Mouse (Mus musculus): ENCODE data around the gene Myo9b. TPM values are rescaled to one million over a fixed set of nuclear protein-coding genes. Genes with fewer than 3 reads are reported as not detected.
"Not testable (repeated sequence)": the region's sequence is repeated elsewhere in the genome, so short reads cannot be mapped to it uniquely, and the experiment has no call there.

Myo9b gene
- polyA plus RNA-seq, 1 experiment from 2014 or later: 11.6 TPM

- Histone ChIP-seq H3K27ac (ENCODE audit: low read length) (no peak overlapping the region), H3K36me3 (ENCODE audit: control insufficient read depth, insufficient read depth, low read length) (peaks cover 13% of the 10 kb centered on the region), H3K4me1 (ENCODE audit: control insufficient read depth, insufficient read depth, low read length) (no peaks in the 10 kb centered on the region), H3K4me2 (ENCODE audit: low read depth, low read length) (no peak overlapping the region), H3K4me3 (ENCODE audit: low read length) (no peak overlapping the region), H3K9ac (ENCODE audit: low read depth, low read length) (no peak overlapping the region), H3K27me3 (replicated peaks; ENCODE audit: control insufficient read depth, insufficient read depth, low read length) (no peaks in the 10 kb centered on the region), H3K9me3 (ENCODE audit: control insufficient read depth, low read length) (no peaks in the 10 kb centered on the region)
- ATAC-seq: no peak
- WGBS: 95% methylated on average over 10 of the region's 10 CpGs
Observed at GRCm38 (mm10) chr8:71290911-71291310, 18.4 kb downstream of the Myo9b start.

DNA sequence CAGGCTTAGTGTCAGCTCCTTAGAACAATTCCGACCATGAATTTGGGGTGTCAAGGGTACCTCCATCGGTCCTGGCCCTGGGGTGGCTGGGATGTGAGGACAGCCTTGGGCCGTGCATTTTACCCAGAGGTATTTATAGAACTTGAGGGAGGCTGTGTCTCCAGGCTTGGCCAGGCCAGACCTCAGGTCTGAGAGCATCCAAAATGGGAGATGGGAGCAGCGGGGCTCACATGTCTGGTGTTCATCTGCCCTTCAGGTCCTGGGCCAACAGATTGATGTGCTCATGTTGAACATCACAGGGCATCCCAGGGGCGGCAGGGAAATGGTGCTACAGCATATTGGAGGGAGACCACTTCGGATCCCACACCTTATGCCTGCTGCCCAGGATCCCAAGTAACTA, 18.8 kb downstream of the Myo9b start:
- ATAC-seq: no peak
- no peak overlapping the region for H3K27ac ChIP-seq (ENCODE audit: low read length)
- peaks cover 13% of the 10 kb centered on the region for H3K36me3 ChIP-seq (ENCODE audit: control insufficient read depth, insufficient read depth, low read length)
- H3K9ac ChIP-seq (ENCODE audit: low read depth, low read length): no peak overlapping the region
- no peak overlapping the region for H3K4me3 ChIP-seq (ENCODE audit: low read length)
- H3K4me1 ChIP-seq (ENCODE audit: control insufficient read depth, insufficient read depth, low read length): no peaks in the 10 kb centered on the region
- WGBS: 94% methylated on average over 6 of the region's 6 CpGs
- H3K4me2 ChIP-seq (ENCODE audit: low read depth, low read length): no peak overlapping the region
- H3K9me3 ChIP-seq (ENCODE audit: control insufficient read depth, low read length): no peaks in the 10 kb centered on the region
- H3K27me3 ChIP-seq (replicated peaks; ENCODE audit: control insufficient read depth, insufficient read depth, low read length): no peaks in the 10 kb centered on the region

- H3K4me3 ChIP-seq (ENCODE audit: low read length); H3K27me3 ChIP-seq (replicated peaks; ENCODE audit: control insufficient read depth, insufficient read depth, low read length); H3K9ac ChIP-seq (ENCODE audit: low read depth, low read length); H3K27ac ChIP-seq (ENCODE audit: low read length); ATAC-seq; H3K4me1 ChIP-seq (ENCODE audit: control insufficient read depth, insufficient read depth, low read length); H3K9me3 ChIP-seq (ENCODE audit: control insufficient read depth, low read length); H3K4me2 ChIP-seq (ENCODE audit: low read depth, low read length): not testable (repeated sequence)
- 87% methylated on average over 3 of the region's 3 CpGs for WGBS
- H3K36me3 ChIP-seq (ENCODE audit: control insufficient read depth, insufficient read depth, low read length): peaks cover 16% of the 10 kb centered on the region
Observed at GRCm38 (mm10) chr8:71293930-71294329, 21.4 kb downstream of the Myo9b start.

- H3K27ac ChIP-seq (ENCODE audit: low read length): no peak overlapping the region
- 90% methylated on average over 2 of the region's 2 CpGs for WGBS
- ATAC-seq: no peak
Observed at GRCm38 (mm10) chr8:71296188-71296621, 23.7 kb downstream of the Myo9b start.

GRCm38 (mm10) chr8:71296784-71297183, 24.3 kb downstream of the Myo9b start:
- 0 out of 2 replicates have a peak, but pooled peaks cover 2% of the 10 kb centered on the region for H3K36me3 ChIP-seq (ENCODE audit: control insufficient read depth, insufficient read depth, low read length)
- WGBS: 98% methylated on average over 2 of the region's 2 CpGs
- no peak for ATAC-seq

More at GRCm38 (mm10) chr8:71296188-71296621, 23.7 kb downstream of the Myo9b start:
- Histone ChIP-seq H3K4me1 (ENCODE audit: control insufficient read depth, insufficient read depth, low read length) (no peaks in the 10 kb centered on the region), H3K4me2 (ENCODE audit: low read depth, low read length) (no peak overlapping the region), H3K4me3 (ENCODE audit: low read length) (no peak overlapping the region), H3K9me3 (ENCODE audit: control insufficient read depth, low read length) (no peaks in the 10 kb centered on the region), H3K27me3 (replicated peaks; ENCODE audit: control insufficient read depth, insufficient read depth, low read length) (no peaks in the 10 kb centered on the region), H3K36me3 (ENCODE audit: control insufficient read depth, insufficient read depth, low read length) (peaks cover 5% of the 10 kb centered on the region; the same call in 1 of the 2 replicates), H3K9ac (ENCODE audit: low read depth, low read length) (no peak overlapping the region)

GRCm38 (mm10) chr8:71297439-71297838, 24.9 kb downstream of the Myo9b start:
- no peaks in the 10 kb centered on the region for H3K27me3 ChIP-seq (replicated peaks; ENCODE audit: control insufficient read depth, insufficient read depth, low read length)
- ATAC-seq: no peak
- no peak overlapping the region for H3K9ac ChIP-seq (ENCODE audit: low read depth, low read length)
- WGBS: 89% methylated on average over 1 of the region's 1 CpGs
- H3K4me2 ChIP-seq (ENCODE audit: low read depth, low read length): no peak overlapping the region
- H3K36me3 ChIP-seq (ENCODE audit: control insufficient read depth, insufficient read depth, low read length): peaks cover 5% of the 10 kb centered on the region; the same call in 1 of the 2 replicates
- no peak overlapping the region for H3K27ac ChIP-seq (ENCODE audit: low read length)
- H3K9me3 ChIP-seq (ENCODE audit: control insufficient read depth, low read length): peaks cover 5% of the 10 kb centered on the region; the same call in 1 of the 2 replicates
- H3K4me1 ChIP-seq (ENCODE audit: control insufficient read depth, insufficient read depth, low read length): no peaks in the 10 kb centered on the region
- H3K4me3 ChIP-seq (ENCODE audit: low read length): no peak overlapping the region

More at GRCm38 (mm10) chr8:71296784-71297183, 24.3 kb downstream of the Myo9b start:
- Histone ChIP-seq H3K27ac (ENCODE audit: low read length) (no peak overlapping the region), H3K9me3 (ENCODE audit: control insufficient read depth, low read length) (no peaks in the 10 kb centered on the region), H3K4me3 (ENCODE audit: low read length) (no peak overlapping the region), H3K4me2 (ENCODE audit: low read depth, low read length) (no peak overlapping the region), H3K4me1 (ENCODE audit: control insufficient read depth, insufficient read depth, low read length) (no peaks in the 10 kb centered on the region), H3K27me3 (replicated peaks; ENCODE audit: control insufficient read depth, insufficient read depth, low read length) (no peaks in the 10 kb centered on the region), H3K9ac (ENCODE audit: low read depth, low read length) (no peak overlapping the region)

DNA sequence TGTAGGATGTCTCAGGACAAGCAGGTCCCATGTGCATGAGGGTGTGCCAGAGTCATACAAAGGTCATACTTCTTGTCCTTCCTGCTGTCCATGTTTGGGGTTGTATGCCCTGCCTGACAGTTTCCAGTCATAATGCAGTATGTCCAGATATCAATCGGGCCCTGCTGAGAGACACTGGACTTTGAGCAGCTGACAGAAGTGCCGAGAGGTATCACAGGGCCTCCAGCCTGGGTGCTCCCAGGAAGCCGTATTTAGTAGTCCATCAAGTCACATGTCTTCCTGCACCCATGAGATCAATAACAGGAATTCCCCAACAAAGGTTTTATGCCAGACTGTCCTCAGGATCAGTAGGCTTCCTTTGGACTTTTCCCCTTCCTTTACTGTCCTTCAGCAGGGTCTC, 27.2 kb downstream of the Myo9b start:
- H3K9me3 ChIP-seq (ENCODE audit: control insufficient read depth, low read length): peaks cover 11% of the 10 kb centered on the region; the same call in 1 of the 2 replicates
- no peaks in the 10 kb centered on the region for H3K4me1 ChIP-seq (ENCODE audit: control insufficient read depth, insufficient read depth, low read length)
- 54% methylated on average over 3 of the region's 3 CpGs for WGBS
- H3K27ac ChIP-seq (ENCODE audit: low read length): no peak overlapping the region
- no peak overlapping the region for H3K4me2 ChIP-seq (ENCODE audit: low read depth, low read length)
- H3K4me3 ChIP-seq (ENCODE audit: low read length): no peak overlapping the region
- peak; percentile 81 for ATAC-seq
- no peaks in the 10 kb centered on the region for H3K27me3 ChIP-seq (replicated peaks; ENCODE audit: control insufficient read depth, insufficient read depth, low read length)
- H3K9ac ChIP-seq (ENCODE audit: low read depth, low read length): no peak overlapping the region
- peaks cover 6% of the 10 kb centered on the region; the same call in 1 of the 2 replicates for H3K36me3 ChIP-seq (ENCODE audit: control insufficient read depth, insufficient read depth, low read length)

- no peak overlapping the region for H3K27ac ChIP-seq (ENCODE audit: low read length)
- 68% methylated on average over 1 of the region's 1 CpGs for WGBS
- H3K36me3 ChIP-seq (ENCODE audit: control insufficient read depth, insufficient read depth, low read length): peaks cover 7% of the 10 kb centered on the region; the same call in 1 of the 2 replicates
- H3K27me3 ChIP-seq (replicated peaks; ENCODE audit: control insufficient read depth, insufficient read depth, low read length): no peaks in the 10 kb centered on the region
- no peak overlapping the region for H3K9ac ChIP-seq (ENCODE audit: low read depth, low read length)
- H3K4me1 ChIP-seq (ENCODE audit: control insufficient read depth, insufficient read depth, low read length): no peaks in the 10 kb centered on the region
- ATAC-seq: no peak
- H3K9me3 ChIP-seq (ENCODE audit: control insufficient read depth, low read length): peaks cover 11% of the 10 kb centered on the region; the same call in 1 of the 2 replicates
- no peak overlapping the region for H3K4me3 ChIP-seq (ENCODE audit: low read length)
- H3K4me2 ChIP-seq (ENCODE audit: low read depth, low read length): no peak overlapping the region
Observed at GRCm38 (mm10) chr8:71302788-71303187, 30.3 kb downstream of the Myo9b start.

GRCm38 (mm10) chr8:71303632-71304031, 31.1 kb downstream of the Myo9b start:
- Histone ChIP-seq H3K27ac (ENCODE audit: low read length) (no peak overlapping the region), H3K9me3 (ENCODE audit: control insufficient read depth, low read length) (peaks cover 11% of the 10 kb centered on the region; the same call in 1 of the 2 replicates), H3K36me3 (ENCODE audit: control insufficient read depth, insufficient read depth, low read length) (peaks cover 7% of the 10 kb centered on the region; the same call in 1 of the 2 replicates), H3K4me3 (ENCODE audit: low read length) (no peak overlapping the region), H3K4me2 (ENCODE audit: low read depth, low read length) (no peak overlapping the region), H3K4me1 (ENCODE audit: control insufficient read depth, insufficient read depth, low read length) (no peaks in the 10 kb centered on the region), H3K27me3 (replicated peaks; ENCODE audit: control insufficient read depth, insufficient read depth, low read length) (no peaks in the 10 kb centered on the region), H3K9ac (ENCODE audit: low read depth, low read length) (no peak overlapping the region)
- no peak for ATAC-seq
- 83% methylated on average over 1 of the region's 1 CpGs for WGBS

DNA sequence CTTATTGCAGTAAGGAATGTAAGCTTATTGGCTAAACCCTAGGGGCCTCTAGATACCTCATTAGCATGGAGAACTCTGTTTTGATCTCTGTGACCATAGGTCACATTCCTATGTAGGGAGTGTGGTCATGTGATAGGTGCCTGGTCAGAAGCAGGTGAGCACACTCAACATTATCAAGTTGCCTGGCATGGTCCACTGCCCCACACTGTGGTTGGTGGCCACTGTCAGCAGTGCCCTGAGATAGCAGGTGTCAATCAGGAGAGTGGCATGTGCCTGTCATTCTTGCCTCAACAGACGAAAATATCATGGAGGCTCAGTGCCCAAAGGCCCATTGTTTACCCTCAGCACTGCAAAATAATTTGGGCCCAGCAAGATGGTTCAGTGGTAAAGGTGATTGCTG, 33.5 kb downstream of the Myo9b start:
- no peak overlapping the region for H3K4me2 ChIP-seq (ENCODE audit: low read depth, low read length)
- ATAC-seq: peak; percentile 71

More for the DNA sequence above, 33.5 kb downstream of the Myo9b start:
- H3K4me1 ChIP-seq (ENCODE audit: control insufficient read depth, insufficient read depth, low read length): no peaks in the 10 kb centered on the region
- H3K27me3 ChIP-seq (replicated peaks; ENCODE audit: control insufficient read depth, insufficient read depth, low read length): no peaks in the 10 kb centered on the region
- 68% methylated on average over 1 of the region's 1 CpGs for WGBS
- H3K4me3 ChIP-seq (ENCODE audit: low read length): no peak overlapping the region
- H3K9me3 ChIP-seq (ENCODE audit: control insufficient read depth, low read length): peaks cover 11% of the 10 kb centered on the region; the same call in 1 of the 2 replicates
- no peak overlapping the region for H3K27ac ChIP-seq (ENCODE audit: low read length)
- no peak overlapping the region for H3K9ac ChIP-seq (ENCODE audit: low read depth, low read length)
- peaks cover 7% of the 10 kb centered on the region; the same call in 1 of the 2 replicates for H3K36me3 ChIP-seq (ENCODE audit: control insufficient read depth, insufficient read depth, low read length)

Data from intestine, embryonic 16.5 days (tissue).